Mouse (Mus musculus): ENCODE data around the gene Kcne1l.

DNA sequence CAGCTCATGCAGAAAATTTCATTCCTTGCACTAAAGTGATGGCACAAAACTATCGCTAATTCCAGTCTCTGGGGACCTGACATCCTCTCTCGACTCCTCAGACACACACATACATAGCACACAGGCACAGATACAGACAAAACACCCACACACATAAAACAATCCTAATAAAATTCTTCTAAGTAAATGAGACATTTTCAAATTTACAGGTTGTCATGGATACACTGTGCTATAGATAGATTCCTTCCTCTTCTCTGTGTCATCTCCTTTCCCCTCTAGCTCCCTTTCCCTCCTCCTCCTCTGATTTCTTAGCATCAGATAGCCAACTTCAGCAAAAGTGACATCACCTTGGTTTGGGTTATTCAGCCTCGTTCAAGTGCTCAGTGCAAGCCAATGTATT lies 30.1 kb downstream of the Kcne1l start:
- TF ChIP-seq CTCF (IDR thresholded peaks at IDR 0.05; ENCODE audit: low read depth, low read length) (no peak), POLR2A (IDR thresholded peaks at IDR 0.05; ENCODE audit: borderline replicate concordance, low read depth, low read length) (no peak)

Measured in bone marrow macrophage, adult 2 months (primary cell).